Mouse (Mus musculus): ENCODE measurements at regions not wholly inside any gene's neighbourhood (a gene's known extent, or its start where the extent isn't known, plus 50 kb on each side); places are given as distances from the start of the nearest gene placed in this dataset.

DNA sequence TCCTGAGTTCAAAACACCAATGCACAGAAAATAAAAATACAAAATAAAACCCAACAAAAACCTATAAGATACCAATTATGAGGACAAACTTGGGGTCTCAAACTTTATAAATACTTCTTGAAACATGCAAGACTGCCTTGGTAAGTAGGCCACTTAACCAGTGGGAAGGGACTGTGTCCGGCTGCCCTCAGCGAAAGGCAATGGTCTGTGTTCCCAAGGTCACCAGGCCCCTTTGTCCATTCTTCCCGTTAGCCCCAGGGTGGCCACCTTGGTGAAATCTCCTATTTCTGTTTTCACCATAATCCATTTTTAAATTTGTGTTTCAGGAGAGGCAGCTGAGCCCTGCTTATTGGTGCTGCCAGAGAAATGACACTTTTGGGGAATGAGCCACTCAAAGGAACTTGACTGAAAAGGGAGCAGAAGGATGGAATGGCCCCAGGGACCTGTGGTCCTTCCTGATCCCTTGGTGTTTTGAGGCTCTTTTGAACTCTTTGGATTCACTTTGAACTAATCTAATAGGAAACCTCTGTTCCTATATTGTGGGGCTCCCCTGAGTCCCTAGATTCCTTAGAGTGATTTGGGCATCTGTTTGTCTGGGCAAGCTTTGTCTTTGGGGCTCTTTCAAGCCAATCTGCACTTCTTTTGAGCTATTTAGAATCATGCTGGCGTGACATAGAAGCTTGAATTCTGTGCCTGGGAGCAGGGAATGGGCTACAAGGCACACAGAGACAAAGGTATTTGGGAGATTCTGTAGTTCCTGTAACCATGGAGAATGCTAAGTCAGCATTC, 313.3 kb upstream of the Klf3 start:
- H3K4me3 ChIP-seq (ENCODE audit: insufficient read depth, low read length): no peak overlapping the region
- TF ChIP-seq POLR2A (IDR thresholded peaks at IDR 0.05; ENCODE audit: extremely low read depth, insufficient read depth, low read length): no peak
- TF ChIP-seq CTCF (IDR thresholded peaks at IDR 0.05; ENCODE audit: extremely low read depth, insufficient read depth, low read length): no peak
- no peaks in the 10 kb centered on the region; the same call in 1 of the 2 replicates for H3K4me1 ChIP-seq (ENCODE audit: control insufficient read depth, insufficient read depth, low read length)
- no peak overlapping the region for H3K27ac ChIP-seq (ENCODE audit: insufficient read depth, low read length)

DNA sequence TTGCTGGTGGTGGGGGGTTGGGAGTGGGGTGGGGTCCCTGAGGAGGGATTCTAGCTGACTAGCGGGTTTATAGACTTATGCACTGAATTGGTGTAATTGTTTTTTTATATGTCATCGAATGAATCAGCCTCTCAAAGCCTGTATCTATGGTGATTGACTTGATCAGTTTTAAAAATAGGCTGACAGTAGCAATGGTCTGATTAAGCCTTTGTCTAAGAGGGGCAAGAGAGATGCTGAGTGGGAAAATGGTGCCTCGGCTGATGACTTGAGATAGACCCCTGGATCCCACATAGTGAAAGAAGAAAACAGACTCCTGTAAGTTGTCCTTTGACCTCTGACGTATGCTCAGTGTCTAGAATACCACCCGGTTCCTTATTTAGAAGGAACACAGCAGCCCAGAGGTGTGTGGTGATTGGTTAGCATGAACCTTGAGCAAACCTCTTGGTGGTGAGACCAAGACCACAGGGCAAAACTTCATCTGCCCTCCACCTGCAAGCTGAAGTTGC, 312.7 kb upstream of the Klf3 start:
- no peak for TF ChIP-seq POLR2A (IDR thresholded peaks at IDR 0.05; ENCODE audit: extremely low read depth, insufficient read depth, low read length)
- peak overlapping the region; percentile 13; the same call in 1 of the 2 replicates for H3K27ac ChIP-seq (ENCODE audit: insufficient read depth, low read length)
- no peak overlapping the region for H3K4me3 ChIP-seq (ENCODE audit: insufficient read depth, low read length)
- no peaks in the 10 kb centered on the region; the same call in 1 of the 2 replicates for H3K4me1 ChIP-seq (ENCODE audit: control insufficient read depth, insufficient read depth, low read length)

DNA sequence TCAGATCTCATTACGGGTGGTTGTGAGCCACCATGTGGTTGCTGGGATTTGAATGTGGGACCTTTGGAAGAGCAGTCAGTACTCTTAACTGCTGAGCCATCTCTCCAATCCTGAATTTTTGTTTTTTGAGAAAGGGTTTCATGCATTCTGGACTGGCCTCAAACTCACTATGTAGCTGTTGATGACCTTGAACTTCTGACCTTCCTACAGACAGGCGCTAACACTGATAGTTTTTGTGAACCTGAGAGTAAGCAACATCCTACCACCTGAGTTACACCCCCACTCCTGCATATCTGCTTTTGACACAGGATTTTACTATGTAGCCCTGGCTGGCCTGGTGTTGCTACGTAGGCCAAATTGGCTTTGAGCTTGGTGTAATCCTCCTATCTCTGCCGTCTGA, 308.8 kb upstream of the Klf3 start:
- H3K27ac ChIP-seq (ENCODE audit: insufficient read depth, low read length): no peak overlapping the region
- H3K4me3 ChIP-seq (ENCODE audit: insufficient read depth, low read length): no peak overlapping the region
- TF ChIP-seq POLR2A (IDR thresholded peaks at IDR 0.05; ENCODE audit: extremely low read depth, insufficient read depth, low read length) (no peak), CTCF (IDR thresholded peaks at IDR 0.05; ENCODE audit: extremely low read depth, insufficient read depth, low read length) (no peak)
- no peaks in the 10 kb centered on the region; the same call in 1 of the 2 replicates for H3K4me1 ChIP-seq (ENCODE audit: control insufficient read depth, insufficient read depth, low read length)

DNA sequence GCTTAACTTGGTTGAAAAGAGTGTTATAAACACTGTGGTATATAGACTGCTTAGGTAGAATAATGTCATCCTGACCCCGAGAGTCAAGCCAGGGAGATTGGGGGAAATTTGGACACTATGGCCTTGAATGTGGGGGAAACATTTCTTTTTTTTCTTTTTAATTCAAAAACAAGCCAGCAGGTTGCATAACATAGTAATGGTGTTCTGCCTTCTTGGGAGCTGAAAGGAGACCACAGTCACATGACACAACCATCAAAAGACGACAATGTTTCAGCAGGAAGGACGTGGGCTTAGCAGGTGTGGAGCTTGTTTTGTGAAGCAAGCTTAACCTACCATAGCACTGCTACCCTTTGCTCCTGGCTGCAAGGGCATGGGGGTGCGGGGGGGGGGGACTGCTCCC, 306.3 kb upstream of the Klf3 start:
- TF ChIP-seq POLR2A (IDR thresholded peaks at IDR 0.05; ENCODE audit: extremely low read depth, insufficient read depth, low read length): no peak
- no peak for TF ChIP-seq CTCF (IDR thresholded peaks at IDR 0.05; ENCODE audit: extremely low read depth, insufficient read depth, low read length)
- Histone ChIP-seq H3K4me3 (ENCODE audit: insufficient read depth, low read length) (no peak overlapping the region), H3K27ac (ENCODE audit: insufficient read depth, low read length) (no peak overlapping the region), H3K4me1 (ENCODE audit: control insufficient read depth, insufficient read depth, low read length) (no peaks in the 10 kb centered on the region)

DNA sequence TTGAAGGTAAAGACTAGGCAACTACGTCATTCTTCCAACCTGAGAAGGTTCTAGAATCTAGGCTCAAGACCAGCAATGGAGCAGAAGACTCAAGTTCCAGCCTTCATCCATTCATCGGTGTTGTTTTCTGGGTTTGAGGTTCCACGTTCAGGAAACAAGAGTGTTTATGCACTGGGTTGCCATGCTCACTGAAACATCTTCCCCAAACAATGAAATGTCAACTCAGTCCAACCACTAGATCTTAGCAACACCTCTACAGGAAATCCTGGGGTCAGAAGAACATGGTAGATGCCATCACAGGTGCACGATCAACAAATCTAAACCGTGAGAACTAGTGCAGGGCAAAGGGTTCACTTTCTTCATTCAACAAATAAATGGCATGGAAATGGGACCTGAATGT, 304.8 kb upstream of the Klf3 start:
- H3K27ac ChIP-seq (ENCODE audit: insufficient read depth, low read length): no peak overlapping the region
- H3K4me1 ChIP-seq (ENCODE audit: control insufficient read depth, insufficient read depth, low read length): no peaks in the 10 kb centered on the region
- H3K4me3 ChIP-seq (ENCODE audit: insufficient read depth, low read length): no peak overlapping the region
- TF ChIP-seq POLR2A (IDR thresholded peaks at IDR 0.05; ENCODE audit: extremely low read depth, insufficient read depth, low read length) (no peak), CTCF (IDR thresholded peaks at IDR 0.05; ENCODE audit: extremely low read depth, insufficient read depth, low read length) (no peak)

DNA sequence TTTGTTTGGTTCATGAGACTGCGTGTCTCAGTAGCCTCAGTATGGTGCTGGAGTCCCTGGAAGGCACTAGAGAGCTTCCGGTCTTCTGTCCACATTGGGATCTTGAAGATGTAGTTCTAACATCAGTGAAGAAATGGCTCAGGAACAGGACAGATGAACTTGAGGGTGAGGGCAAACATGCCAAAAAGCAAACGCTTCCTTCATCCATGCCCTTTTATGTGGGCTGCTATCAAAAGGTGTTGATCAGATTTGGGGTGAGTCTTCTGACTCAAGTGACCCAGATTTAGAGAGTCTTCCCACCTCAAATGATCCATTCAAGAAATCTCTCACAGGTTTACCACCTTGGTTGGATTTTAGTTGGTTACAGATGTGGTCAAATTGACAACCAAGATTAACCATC, 304.1 kb upstream of the Klf3 start:
- TF ChIP-seq CTCF (IDR thresholded peaks at IDR 0.05; ENCODE audit: extremely low read depth, insufficient read depth, low read length) (no peak), POLR2A (IDR thresholded peaks at IDR 0.05; ENCODE audit: extremely low read depth, insufficient read depth, low read length) (no peak)
- H3K27ac ChIP-seq (ENCODE audit: insufficient read depth, low read length): no peak overlapping the region
- H3K4me1 ChIP-seq (ENCODE audit: control insufficient read depth, insufficient read depth, low read length): no peaks in the 10 kb centered on the region
- no peak overlapping the region for H3K4me3 ChIP-seq (ENCODE audit: insufficient read depth, low read length)

DNA sequence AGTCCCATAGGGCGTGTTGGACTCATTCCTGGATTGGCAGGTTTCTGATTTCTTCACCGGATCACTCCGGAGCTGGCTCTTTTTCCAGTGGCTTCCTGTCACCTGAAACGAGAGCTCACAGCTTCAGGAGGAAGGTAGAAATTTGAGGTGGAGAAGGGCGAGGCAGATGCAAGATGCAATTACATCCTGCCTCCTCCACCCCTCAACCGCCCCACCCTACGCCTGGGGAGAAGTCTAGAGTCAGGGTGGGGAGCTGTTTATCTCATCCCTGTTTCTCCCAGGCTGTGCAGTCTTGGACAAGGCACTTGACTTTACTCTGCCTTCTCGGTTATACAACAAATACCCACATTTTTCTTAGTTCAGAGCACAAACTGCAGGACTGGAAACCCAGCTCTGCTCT, 302.8 kb upstream of the Klf3 start:
- no peak for TF ChIP-seq CTCF (IDR thresholded peaks at IDR 0.05; ENCODE audit: extremely low read depth, insufficient read depth, low read length)
- no peak for TF ChIP-seq POLR2A (IDR thresholded peaks at IDR 0.05; ENCODE audit: extremely low read depth, insufficient read depth, low read length)
- Histone ChIP-seq H3K4me1 (ENCODE audit: control insufficient read depth, insufficient read depth, low read length) (no peaks in the 10 kb centered on the region), H3K4me3 (ENCODE audit: insufficient read depth, low read length) (no peak overlapping the region), H3K27ac (ENCODE audit: insufficient read depth, low read length) (no peak overlapping the region)

DNA sequence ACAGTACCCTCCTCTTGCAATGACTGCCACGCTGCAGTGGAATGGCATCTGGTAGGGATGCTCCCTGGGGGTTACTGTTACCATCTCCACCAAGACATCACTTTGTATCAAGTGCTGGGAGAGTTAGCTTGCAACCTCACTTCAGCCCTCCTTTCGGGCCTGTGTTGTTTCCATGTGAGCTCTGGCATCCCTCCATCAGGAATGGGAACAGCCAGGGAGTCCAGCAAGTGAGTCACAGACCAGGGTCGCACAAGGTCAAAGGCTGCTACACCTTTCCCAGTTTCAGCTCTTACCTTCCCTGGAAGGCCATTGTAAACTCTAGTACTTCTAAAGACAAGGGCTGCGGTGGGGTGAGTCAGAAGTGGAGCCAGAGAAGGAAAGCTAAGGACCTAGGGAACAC, 302.3 kb upstream of the Klf3 start:
- Histone ChIP-seq H3K4me1 (ENCODE audit: control insufficient read depth, insufficient read depth, low read length) (no peaks in the 10 kb centered on the region; the same call in 1 of the 2 replicates), H3K4me3 (ENCODE audit: insufficient read depth, low read length) (no peak overlapping the region), H3K27ac (ENCODE audit: insufficient read depth, low read length) (no peak overlapping the region)
- no peak for TF ChIP-seq POLR2A (IDR thresholded peaks at IDR 0.05; ENCODE audit: extremely low read depth, insufficient read depth, low read length)
- no peak for TF ChIP-seq CTCF (IDR thresholded peaks at IDR 0.05; ENCODE audit: extremely low read depth, insufficient read depth, low read length)

DNA sequence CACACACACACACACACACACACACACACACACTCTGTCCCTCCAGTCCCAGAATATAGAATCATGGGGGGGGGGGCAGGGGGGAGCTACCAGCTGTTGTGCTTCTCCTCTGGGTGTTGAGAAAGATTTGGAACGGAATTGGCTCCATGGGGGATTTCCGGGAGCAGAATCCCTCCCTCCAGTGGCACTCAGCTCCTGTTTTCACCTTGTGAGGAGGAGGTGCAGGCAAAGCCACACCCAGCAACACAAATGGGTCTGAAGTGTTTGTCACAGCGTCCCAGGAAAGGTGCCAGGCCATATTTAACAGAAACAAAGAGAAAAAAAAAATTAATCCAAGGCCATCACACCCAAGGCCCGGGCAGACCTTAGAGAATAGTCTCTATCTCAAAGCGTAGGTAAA, 301.4 kb upstream of the Klf3 start:
- TF ChIP-seq POLR2A (IDR thresholded peaks at IDR 0.05; ENCODE audit: extremely low read depth, insufficient read depth, low read length): no peak
- TF ChIP-seq CTCF (IDR thresholded peaks at IDR 0.05; ENCODE audit: extremely low read depth, insufficient read depth, low read length): no peak
- H3K27ac ChIP-seq (ENCODE audit: insufficient read depth, low read length): no peak overlapping the region
- H3K4me3 ChIP-seq (ENCODE audit: insufficient read depth, low read length): no peak overlapping the region
- peaks cover 3% of the 10 kb centered on the region; the same call in 1 of the 2 replicates for H3K4me1 ChIP-seq (ENCODE audit: control insufficient read depth, insufficient read depth, low read length)

DNA sequence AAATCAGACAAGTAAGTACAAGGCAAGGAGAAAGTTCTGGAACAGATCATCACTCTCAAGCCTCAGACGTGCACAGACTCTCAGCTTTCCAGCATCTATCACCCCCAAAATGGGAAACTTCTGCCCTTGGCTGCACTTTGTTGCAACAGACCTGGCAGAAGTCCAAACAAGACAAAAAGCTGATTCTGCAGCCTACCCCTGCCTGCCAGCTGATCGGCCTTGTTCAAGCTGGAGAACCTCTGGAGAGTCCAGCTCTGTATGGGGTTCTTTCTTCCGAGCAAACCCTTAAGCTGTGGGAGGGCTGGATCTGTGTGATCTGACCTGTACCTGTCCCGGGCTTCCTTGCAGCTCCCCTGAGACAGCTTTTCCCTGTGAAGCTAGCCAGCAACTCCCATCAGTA, 299.7 kb upstream of the Klf3 start:
- Histone ChIP-seq H3K27ac (ENCODE audit: insufficient read depth, low read length) (no peak overlapping the region), H3K4me3 (ENCODE audit: insufficient read depth, low read length) (no peak overlapping the region), H3K4me1 (ENCODE audit: control insufficient read depth, insufficient read depth, low read length) (peaks cover 3% of the 10 kb centered on the region; the same call in 1 of the 2 replicates)
- TF ChIP-seq POLR2A (IDR thresholded peaks at IDR 0.05; ENCODE audit: extremely low read depth, insufficient read depth, low read length): no peak
- no peak for TF ChIP-seq CTCF (IDR thresholded peaks at IDR 0.05; ENCODE audit: extremely low read depth, insufficient read depth, low read length)
